Mouse (Mus musculus): Measurements from ENCODE around the gene Bach2. TPM values are rescaled to one million over a fixed set of nuclear protein-coding genes. Genes with fewer than 3 reads are reported as not detected.
A peak's percentile ranks its signal among the peaks of the same experiment; 100 is the strongest.

Bach2 gene
- total RNA-seq, 2 experiments from 2014 or later = 9.1 to 12.9 TPM

GRCm38 (mm10) chr4:32352842-32353241, 114.2 kb downstream of the Bach2 start:
- no peak for DNase-seq (ENCODE audit: low spot score in 2 of 2)

- no peak for DNase-seq (ENCODE audit: low spot score in 2 of 2)
Observed at GRCm38 (mm10) chr4:32355935-32356617, 117.5 kb downstream of the Bach2 start.

- no peak for DNase-seq (ENCODE audit: low spot score in 2 of 2)
Observed at GRCm38 (mm10) chr4:32357996-32358600, 119.5 kb downstream of the Bach2 start.

- DNase-seq (ENCODE audit: low spot score in 2 of 2) = no peak
Observed at GRCm38 (mm10) chr4:32358602-32359464, 120.2 kb downstream of the Bach2 start.

- DNase-seq (ENCODE audit: low spot score in 2 of 2) = no peak
Observed at GRCm38 (mm10) chr4:32359634-32360033, 121.0 kb downstream of the Bach2 start.

GRCm38 (mm10) chr4:32360496-32360895, 121.9 kb downstream of the Bach2 start:
- DNase-seq (ENCODE audit: low spot score in 2 of 2) = no peak

GRCm38 (mm10) chr4:32363488-32363984, 124.9 kb downstream of the Bach2 start:
- DNase-seq (ENCODE audit: low spot score in 2 of 2) = no peak

- no peak for DNase-seq (ENCODE audit: low spot score in 2 of 2)
Observed at GRCm38 (mm10) chr4:32365144-32365907, 126.7 kb downstream of the Bach2 start.

GRCm38 (mm10) chr4:32366176-32366575, 127.6 kb downstream of the Bach2 start:
- no peak for DNase-seq (ENCODE audit: low spot score in 2 of 2)

GRCm38 (mm10) chr4:32368345-32368744, 129.7 kb downstream of the Bach2 start:
- no peak for DNase-seq (ENCODE audit: low spot score in 2 of 2)

GRCm38 (mm10) chr4:32373085-32373484, 134.5 kb downstream of the Bach2 start:
- peak; percentile 41 to 78 for DNase-seq (ENCODE audit: low spot score in 2 of 2)

- no peak for DNase-seq (ENCODE audit: low spot score in 2 of 2)
Observed at GRCm38 (mm10) chr4:32373527-32373926, 134.9 kb downstream of the Bach2 start.

GRCm38 (mm10) chr4:32374751-32375582, 136.4 kb downstream of the Bach2 start:
- DNase-seq (ENCODE audit: low spot score in 2 of 2) = no peak

- DNase-seq (ENCODE audit: low spot score in 2 of 2) = no peak
Observed at GRCm38 (mm10) chr4:32375721-32376526, 137.3 kb downstream of the Bach2 start.

- DNase-seq (ENCODE audit: low spot score in 2 of 2) = no peak
Observed at GRCm38 (mm10) chr4:32376527-32376948, 137.9 kb downstream of the Bach2 start.

- DNase-seq (ENCODE audit: low spot score in 2 of 2) = no peak
Observed at GRCm38 (mm10) chr4:32379140-32379539, 140.5 kb downstream of the Bach2 start.

GRCm38 (mm10) chr4:32381666-32382381, 143.2 kb downstream of the Bach2 start:
- DNase-seq (ENCODE audit: low spot score in 2 of 2) = no peak

GRCm38 (mm10) chr4:32385121-32385520, 146.5 kb downstream of the Bach2 start:
- no peak for DNase-seq (ENCODE audit: low spot score in 2 of 2)

- DNase-seq (ENCODE audit: low spot score in 2 of 2) = no peak
Observed at GRCm38 (mm10) chr4:32385623-32386022, 147.0 kb downstream of the Bach2 start.

Measured in layer of hippocampus, adult 18-20 months (tissue).